Mouse (Mus musculus): Measurements from ENCODE around the gene Slc35d3.

- TF ChIP-seq POLR2A (IDR thresholded peaks at IDR 0.05; ENCODE audit: control insufficient read depth, low read depth, low read length), result no peak
- no peak for TF ChIP-seq CTCF (IDR thresholded peaks at IDR 0.05; ENCODE audit: control insufficient read depth, insufficient read depth, insufficient replicate concordance, low read depth, low read length)
Observed at GRCm38 (mm10) chr10:19850544-19850997, 688 bp downstream of the Slc35d3 start.

Data from testis, adult 2 months (tissue).